Mouse (Mus musculus) liver, embryonic 13.5 days (tissue): Measurements from ENCODE around the gene Gorasp2. TPM values are rescaled to one million over a fixed set of nuclear protein-coding genes. Genes with fewer than 3 reads are reported as not detected.
A peak's percentile ranks its signal among the peaks of the same experiment; 100 is the strongest.

Experiments used
- ATAC-seq: fragments of 200-750 bp; cut with Nextera tagmentation; 2 replicates; pipeline ENCODE4 v1.8.0; 2017; ENCODE audit warnings: low read depth, mild to moderate bottlenecking, moderate number of reproducible peaks, moderate library complexity
- DNase-seq: peaks from one replicate; pipeline ENCODE4 v3.0.0; 2022
- H3K27ac ChIP-seq: fragments of 300-500 bp; sonication (generic); 2 replicates; pipeline ENCODE4 v1.5.1; 2015; ENCODE audit warnings: moderate library complexity, mild to moderate bottlenecking, inconsistent platforms
- H3K27me3 ChIP-seq: fragments of 300-500 bp; sonication (generic); 2 replicates; pipeline ENCODE4 v1.6.1; 2015; ENCODE audit warnings: mild to moderate bottlenecking, inconsistent platforms
- H3K36me3 ChIP-seq: fragments of 300-500 bp; sonication (generic); 2 replicates; pipeline ENCODE4 v1.6.1; 2015; ENCODE audit warnings: mild to moderate bottlenecking, inconsistent platforms
- H3K4me1 ChIP-seq: fragments of 300-500 bp; sonication (generic); replicated peaks from 2 replicates; pipeline ENCODE4 v1.6.1; 2015; ENCODE audit warnings: inconsistent platforms
- H3K4me2 ChIP-seq: fragments of 300-500 bp; sonication (generic); 2 replicates; pipeline ENCODE4 v1.6.1; 2015; ENCODE audit warnings: inconsistent platforms, mild to moderate bottlenecking, moderate library complexity
- H3K4me3 ChIP-seq: fragments of 300-500 bp; sonication (generic); replicated peaks from 2 replicates; pipeline ENCODE4 v1.5.1; 2015; ENCODE audit warnings: mild to moderate bottlenecking, inconsistent platforms
- H3K9ac ChIP-seq: fragments of 300-500 bp; sonication (generic); 2 replicates; pipeline ENCODE4 v1.6.1; 2015; ENCODE audit warnings: mild to moderate bottlenecking, inconsistent platforms
- H3K9me3 ChIP-seq: fragments of 300-500 bp; sonication (generic); replicated peaks from 2 replicates; pipeline ENCODE4 v1.6.1; 2016; ENCODE audit warnings: inconsistent platforms
- WGBS: fragments of 180-500 bp; shearing (Covaris S2); methylation state at CpG from one replicate; pipeline ENCODE4 v1.1.7; 2015; ENCODE audit not compliant: insufficient replicate concordance; 5-methylcytosine and 5-hydroxymethylcytosine counted together
- polyA plus RNA-seq: library from polyadenylated mRNA; unstranded; fragments of >200 nt; fragmentation: Nextera tagmentation; extraction: Ambion mirVana; gene quantifications from 2 replicates; pipeline ENCODE4 v1.2.1, GENCODE M21; 2015

Gorasp2 gene
- polyA plus RNA-seq, 1 experiment from 2014 or later, result 62.2 TPM

- Histone ChIP-seq H3K27me3 (peaks cover 12% of the 10 kb centered on the region), H3K4me2 (peak within 1 kb of the TSS; percentile 87), H3K4me1 (peaks cover 47% of the 10 kb centered on the region), H3K9ac (peak within 1 kb of the TSS; percentile 95), H3K9me3 (no peaks in the 10 kb centered on the region), H3K36me3 (no peaks in the 10 kb centered on the region), H3K4me3 (peak within 1 kb of the TSS; percentile 81), H3K27ac (peak within 1 kb of the TSS; percentile 92)
- WGBS, result under 1% methylated on average over 54 of the region's 54 CpGs
- DNase-seq (no peak), ATAC-seq (peak; percentile 76)
Measured at GRCm38 (mm10) chr2:70661715-70662495, 529 bp downstream of the Gorasp2 start, which contains the start of gene Gm26558. TSS of gene Gm26558 (minus strand) at chr2:70662108.

DNA sequence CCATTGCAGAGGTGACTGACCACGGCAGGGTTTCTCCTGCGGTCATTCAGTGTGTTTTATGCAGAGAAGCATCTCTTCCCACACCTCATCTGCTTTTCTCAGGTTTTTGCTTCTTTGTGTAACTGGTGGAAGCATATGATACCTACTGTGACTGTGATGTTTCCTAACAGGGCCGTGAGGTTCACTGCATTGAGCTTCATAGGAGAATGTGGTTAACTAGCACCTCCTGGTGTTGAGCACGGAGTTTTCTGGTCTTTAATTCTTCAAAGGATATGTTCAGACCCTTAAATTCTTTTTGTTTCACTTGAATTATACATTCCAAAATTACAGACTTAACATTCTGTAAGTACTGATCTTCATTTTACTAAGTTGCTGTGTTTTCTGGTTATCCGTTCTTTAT is 2.4 kb downstream of the Gorasp2 start:
- H3K27ac ChIP-seq, result no peak overlapping the region
- H3K9ac ChIP-seq, result peak overlapping the region; percentile 95
- WGBS, result 73% methylated on average over 5 of the region's 5 CpGs
- ATAC-seq (no peak), DNase-seq (no peak)
- no peaks in the 10 kb centered on the region for H3K27me3 ChIP-seq
- no peaks in the 10 kb centered on the region for H3K36me3 ChIP-seq
- no peak overlapping the region for H3K4me3 ChIP-seq
- H3K9me3 ChIP-seq, result no peaks in the 10 kb centered on the region
- H3K4me2 ChIP-seq, result peak overlapping the region; percentile 87; the same call in 1 of the 2 replicates
- peaks cover 53% of the 10 kb centered on the region for H3K4me1 ChIP-seq

- Histone ChIP-seq H3K9ac (no peak overlapping the region), H3K4me2 (no peak overlapping the region), H3K4me1 (peaks cover 57% of the 10 kb centered on the region), H3K9me3 (no peaks in the 10 kb centered on the region), H3K27me3 (no peaks in the 10 kb centered on the region), H3K4me3 (no peak overlapping the region), H3K36me3 (no peaks in the 10 kb centered on the region), H3K27ac (no peak overlapping the region)
- ATAC-seq (no peak), DNase-seq (no peak)
- 77% methylated on average over 7 of the region's 7 CpGs for WGBS
Measured at GRCm38 (mm10) chr2:70667016-70667415, 5.6 kb downstream of the Gorasp2 start.

DNA sequence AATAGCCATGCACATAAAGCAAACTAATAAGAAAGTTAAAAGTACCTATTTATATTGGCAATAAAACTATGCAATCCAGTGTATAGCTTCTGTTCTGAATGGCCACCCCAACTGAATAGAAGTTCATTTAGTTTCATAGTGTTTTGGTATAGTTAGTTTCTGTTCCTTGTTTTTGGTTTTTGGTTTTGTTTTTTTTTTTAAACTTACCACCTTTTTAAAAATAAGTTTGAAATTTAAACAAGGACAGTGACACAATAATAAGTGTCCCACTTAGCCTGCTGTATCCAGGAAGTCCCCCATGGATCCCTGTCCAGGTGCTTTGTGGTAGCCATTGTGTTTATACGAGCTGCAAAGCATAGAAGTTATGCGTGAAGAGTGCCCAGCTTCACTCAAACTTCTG is 7.9 kb downstream of the Gorasp2 start:
- no peaks in the 10 kb centered on the region for H3K9me3 ChIP-seq
- ATAC-seq (no peak), DNase-seq (no peak)
- H3K4me1 ChIP-seq, result peaks cover 35% of the 10 kb centered on the region
- no peak overlapping the region for H3K4me3 ChIP-seq
- WGBS, result 83% methylated on average over 2 of the region's 2 CpGs
- no peak overlapping the region for H3K27ac ChIP-seq
- no peak overlapping the region for H3K9ac ChIP-seq
- no peaks in the 10 kb centered on the region for H3K36me3 ChIP-seq
- H3K27me3 ChIP-seq, result no peaks in the 10 kb centered on the region
- H3K4me2 ChIP-seq, result no peak overlapping the region

DNA sequence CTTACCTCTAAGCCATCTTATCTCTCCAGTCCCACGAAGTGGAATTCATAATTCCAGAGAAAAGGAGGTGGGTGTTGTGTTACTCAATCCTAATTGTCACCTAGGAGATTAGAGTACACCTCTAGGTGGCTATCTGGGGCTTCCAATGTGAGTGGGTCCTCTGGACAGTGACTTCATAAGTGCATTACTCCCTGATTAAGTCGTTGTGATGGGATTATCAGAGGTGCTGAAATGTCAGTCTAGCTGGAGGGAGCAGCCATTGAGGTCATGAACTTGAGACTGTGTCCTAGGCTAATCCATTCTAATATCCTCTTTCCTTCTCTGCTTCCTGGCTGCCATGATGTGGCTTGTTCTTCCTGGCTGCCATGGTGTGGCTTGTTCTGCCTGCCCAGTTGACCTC is 8.5 kb downstream of the Gorasp2 start:
- Histone ChIP-seq H3K36me3 (no peaks in the 10 kb centered on the region), H3K4me1 (peaks cover 31% of the 10 kb centered on the region), H3K9ac (no peak overlapping the region), H3K4me2 (no peak overlapping the region), H3K27ac (no peak overlapping the region), H3K27me3 (no peaks in the 10 kb centered on the region), H3K9me3 (no peaks in the 10 kb centered on the region), H3K4me3 (no peak overlapping the region)
- DNase-seq (no peak), ATAC-seq (no peak)
- 42% methylated on average over 2 of the region's 2 CpGs for WGBS

DNA sequence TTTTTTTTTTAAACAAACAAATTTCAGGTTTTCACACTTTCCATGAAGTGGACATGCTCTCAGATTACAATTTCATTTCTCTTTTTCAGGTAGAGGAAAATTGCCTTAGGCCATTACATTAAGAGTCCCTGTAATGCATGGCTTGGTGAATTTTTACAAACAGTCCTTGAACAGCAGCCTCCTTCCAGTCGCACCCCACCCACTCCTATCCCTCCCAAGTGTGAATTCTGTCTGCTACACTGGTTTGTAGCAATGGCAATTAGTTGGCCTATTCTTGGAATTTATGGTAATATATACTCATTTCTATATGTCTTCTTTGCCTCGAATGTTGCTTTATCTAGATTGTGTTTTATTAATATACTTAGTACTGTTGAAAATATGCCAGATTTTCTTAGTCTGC is 11.1 kb downstream of the Gorasp2 start:
- H3K27me3 ChIP-seq, result no peaks in the 10 kb centered on the region
- DNase-seq, result no peak
- H3K36me3 ChIP-seq, result peaks cover 3% of the 10 kb centered on the region; the same call in 1 of the 2 replicates
- no peak overlapping the region for H3K27ac ChIP-seq
- 69% methylated on average over 2 of the region's 2 CpGs for WGBS
- H3K4me1 ChIP-seq, result peaks cover 12% of the 10 kb centered on the region
- H3K9ac ChIP-seq, result no peak overlapping the region
- no peak overlapping the region for H3K4me2 ChIP-seq
- ATAC-seq, result no peak
- H3K4me3 ChIP-seq, result no peak overlapping the region
- H3K9me3 ChIP-seq, result no peaks in the 10 kb centered on the region

DNA sequence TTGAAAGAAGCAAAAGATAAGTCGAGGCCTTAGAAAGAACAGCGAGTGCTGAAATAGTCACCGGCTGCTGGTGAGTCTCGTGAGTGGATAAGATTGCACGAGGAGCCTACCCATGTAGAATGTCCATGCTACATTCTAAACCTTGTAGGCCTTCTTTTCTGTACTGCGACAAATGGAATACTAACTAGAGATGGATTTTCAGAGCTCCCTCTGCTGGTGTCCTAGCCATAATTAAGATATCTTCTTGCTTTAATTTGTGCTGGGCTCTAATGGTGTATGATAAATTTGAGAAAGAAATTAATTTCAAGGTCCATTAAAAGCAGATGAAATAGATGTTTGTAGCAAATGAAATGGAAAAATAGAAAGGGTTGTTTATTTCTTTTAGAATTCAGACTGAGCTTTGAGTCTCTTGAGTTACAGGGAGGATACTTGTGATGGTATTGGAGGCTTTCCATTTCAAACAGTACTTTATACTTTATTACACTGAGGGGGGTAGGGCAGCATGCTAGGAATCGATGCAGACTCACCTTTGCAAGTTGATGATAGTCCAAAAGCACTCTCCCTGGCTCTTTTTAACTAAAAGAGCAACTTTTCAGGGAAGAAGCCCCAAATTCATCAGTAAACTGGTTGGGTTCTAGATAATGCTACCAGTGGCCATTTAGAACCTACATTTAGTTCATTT is 12.2 kb downstream of the Gorasp2 start:
- no peak overlapping the region for H3K27ac ChIP-seq
- no peaks in the 10 kb centered on the region for H3K9me3 ChIP-seq
- H3K4me3 ChIP-seq, result no peak overlapping the region
- 70% methylated on average over 7 of the region's 7 CpGs for WGBS
- peaks cover 11% of the 10 kb centered on the region for H3K4me1 ChIP-seq
- no peaks in the 10 kb centered on the region for H3K27me3 ChIP-seq
- H3K36me3 ChIP-seq, result peaks cover 11% of the 10 kb centered on the region
- H3K4me2 ChIP-seq, result no peak overlapping the region
- H3K9ac ChIP-seq, result no peak overlapping the region
- no peak for DNase-seq
- ATAC-seq, result no peak

- peaks cover 86% of the 10 kb centered on the region for H3K36me3 ChIP-seq
- WGBS, result 81% methylated on average over 2 of the region's 2 CpGs
Measured at GRCm38 (mm10) chr2:70682324-70682723, 20.9 kb downstream of the Gorasp2 start.

DNA sequence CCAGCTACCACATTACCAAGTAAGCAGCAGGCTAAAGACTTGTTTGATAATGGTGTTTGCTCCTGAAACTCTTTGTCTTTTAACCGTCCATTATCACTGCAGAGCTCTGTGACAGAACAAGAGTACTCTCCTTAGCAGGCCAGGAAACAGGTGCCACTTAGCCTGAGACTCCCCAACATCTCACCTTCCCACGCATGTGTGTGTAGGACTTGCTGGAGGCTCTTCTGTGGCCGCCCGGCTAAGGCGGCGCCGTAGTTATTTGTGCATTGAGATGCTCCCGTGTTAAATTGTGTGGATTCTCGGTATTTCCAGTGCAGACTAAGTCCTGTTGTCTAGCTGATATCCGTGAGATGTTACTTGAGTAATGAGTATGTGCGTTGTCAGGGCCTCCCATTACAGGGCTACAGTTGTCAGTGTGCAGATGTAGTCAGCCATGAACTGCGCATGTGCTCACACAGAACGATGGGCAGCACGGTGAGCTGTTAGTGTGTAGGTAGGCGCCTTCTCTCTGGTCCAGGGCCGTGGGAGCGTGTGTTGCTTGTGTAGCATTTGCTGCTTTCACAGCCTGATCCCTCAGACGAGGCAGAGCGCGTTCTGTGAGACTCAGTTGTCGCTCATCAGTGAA is 27.2 kb downstream of the Gorasp2 start:
- no peak for DNase-seq
- Histone ChIP-seq H3K27ac (no peak overlapping the region), H3K27me3 (no peaks in the 10 kb centered on the region), H3K36me3 (peaks cover 91% of the 10 kb centered on the region), H3K4me1 (no peaks in the 10 kb centered on the region), H3K4me3 (no peak overlapping the region), H3K9me3 (no peaks in the 10 kb centered on the region), H3K4me2 (no peak overlapping the region), H3K9ac (no peak overlapping the region)
- ATAC-seq, result no peak
- 86% methylated on average over 21 of the region's 21 CpGs for WGBS

More at GRCm38 (mm10) chr2:70682324-70682723, 20.9 kb downstream of the Gorasp2 start:
- Histone ChIP-seq H3K4me1 (no peaks in the 10 kb centered on the region), H3K4me2 (no peak overlapping the region), H3K9ac (no peak overlapping the region), H3K27ac (no peak overlapping the region), H3K9me3 (no peaks in the 10 kb centered on the region), H3K27me3 (no peaks in the 10 kb centered on the region), H3K4me3 (no peak overlapping the region)
- no peak for DNase-seq
- ATAC-seq, result no peak

DNA sequence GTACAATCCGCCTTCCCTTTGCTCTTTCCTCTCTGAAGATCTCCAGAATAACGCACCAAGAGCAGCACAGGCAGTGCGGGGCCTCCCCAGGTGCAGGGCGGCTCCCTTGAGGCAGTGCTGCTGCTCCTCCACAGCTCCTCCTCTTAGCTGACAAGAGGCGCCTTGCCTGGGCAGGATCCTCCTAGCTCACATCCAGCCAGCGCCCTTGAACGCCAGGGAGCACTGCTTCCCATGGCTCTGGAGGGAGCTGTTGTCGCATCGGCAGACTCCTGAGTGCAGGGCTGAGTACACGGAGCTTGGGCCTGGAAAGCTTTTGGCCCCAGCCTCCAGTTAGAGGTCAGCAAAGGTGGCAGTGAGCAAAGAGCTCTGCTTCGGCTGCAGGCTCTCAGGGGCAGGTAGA is 28.8 kb downstream of the Gorasp2 start:
- DNase-seq (no peak), ATAC-seq (no peak)
- H3K36me3 ChIP-seq, result peaks cover 78% of the 10 kb centered on the region
- H3K4me3 ChIP-seq, result no peak overlapping the region
- no peaks in the 10 kb centered on the region for H3K4me1 ChIP-seq
- H3K4me2 ChIP-seq, result no peak overlapping the region
- H3K27me3 ChIP-seq, result no peaks in the 10 kb centered on the region
- no peak overlapping the region for H3K9ac ChIP-seq
- 83% methylated on average over 11 of the region's 11 CpGs for WGBS
- H3K27ac ChIP-seq, result no peak overlapping the region
- H3K9me3 ChIP-seq, result no peaks in the 10 kb centered on the region

DNA sequence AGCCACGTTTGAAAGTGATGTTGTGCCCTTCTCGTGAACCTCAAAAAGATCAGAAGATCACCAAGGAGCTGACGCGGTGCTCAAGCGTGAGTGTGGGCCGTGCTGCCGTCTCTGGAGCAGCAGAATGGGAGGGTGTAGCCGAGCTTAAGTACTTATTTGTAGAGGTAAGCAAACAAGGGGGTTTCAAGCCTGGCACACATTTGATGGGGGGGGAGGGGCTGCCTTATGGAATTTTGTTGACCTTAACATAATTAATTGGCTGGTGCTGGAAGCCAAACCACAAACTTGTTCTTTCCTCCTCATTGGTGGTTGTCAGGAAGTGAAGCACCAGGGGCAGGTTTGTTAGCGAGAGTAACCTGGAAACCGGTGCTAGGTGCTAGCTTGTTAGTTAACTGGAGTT is 34.3 kb downstream of the Gorasp2 start:
- ATAC-seq (no peak), DNase-seq (no peak)
- 84% methylated on average over 10 of the region's 10 CpGs for WGBS
- no peak overlapping the region for H3K9ac ChIP-seq
- H3K36me3 ChIP-seq, result peaks cover 27% of the 10 kb centered on the region
- H3K4me3 ChIP-seq, result no peak overlapping the region
- no peaks in the 10 kb centered on the region for H3K4me1 ChIP-seq
- H3K27ac ChIP-seq, result no peak overlapping the region
- H3K9me3 ChIP-seq, result no peaks in the 10 kb centered on the region
- no peaks in the 10 kb centered on the region for H3K27me3 ChIP-seq
- no peak overlapping the region for H3K4me2 ChIP-seq
